ENCODE assay signal across 8 mouse cellular contexts in the genomic region with DNA sequence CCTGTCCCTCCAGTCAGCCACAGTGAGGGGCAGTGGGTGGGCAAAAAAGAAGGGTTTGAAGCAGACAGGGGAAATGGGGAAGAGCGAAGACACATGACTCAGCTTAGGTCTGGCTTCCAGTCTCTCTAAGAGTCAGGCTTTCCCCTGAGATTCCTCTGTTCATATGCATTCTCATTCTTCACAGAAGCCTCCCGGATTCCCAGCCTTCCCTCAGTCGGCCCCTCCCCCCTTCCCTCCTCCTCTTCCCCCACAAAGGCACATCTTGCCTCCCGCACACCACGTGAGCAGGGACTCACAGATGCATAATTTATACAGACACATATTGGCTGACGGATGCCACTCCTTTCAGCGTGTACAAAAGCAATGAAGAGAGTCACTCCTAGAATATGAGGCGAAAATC.
A peak's percentile ranks its signal among the peaks of the same experiment; 100 is the strongest.
DNase-seq lines count a peak whose midpoint lies in the region; ATAC-seq and TF ChIP-seq lines count a peak whose summit lies in the region.

No protein-coding gene starts in this region.

- H3K9ac ChIP-seq in ES-E14 (ENCODE audit: insufficient read depth, low read depth, low read length, poor library complexity, severe bottlenecking), result peak overlapping the region; percentile 40; the same call in 1 of the 2 replicates
- peak overlapping the region; percentile 50 for H3K9ac ChIP-seq in forebrain, embryonic 15.5 days (replicated peaks)
- H3K9ac ChIP-seq in stomach, embryonic 15.5 days, result no peak overlapping the region

- ATAC-seq in forebrain, embryonic 15.5 days (replicated peaks), result peak; percentile 96
- ATAC-seq in stomach, embryonic 15.5 days (ENCODE audit: insufficient read depth, low FRiP score, low read depth), result peak; percentile 35; the same call in 1 of the 2 replicates

- WGBS in forebrain, embryonic 15.5 days, result 2% methylated on average over 8 of the region's 8 CpGs
- 3% methylated on average over 8 of the region's 8 CpGs for WGBS in stomach, embryonic 15.5 days

- in situ Hi-C loops in ES-E14 (cut with MboI; ENCODE audit: low sequenced_read_pairs in 2 of 2, unreplicated experiment in 2 of 2), result no loop called here

- H3K4me2 ChIP-seq in forebrain, embryonic 15.5 days (replicated peaks), result peak overlapping the region; percentile 43
- peak overlapping the region; percentile 51 for H3K4me2 ChIP-seq in stomach, embryonic 15.5 days

- H3K4me1 ChIP-seq in ES-E14 (ENCODE audit: control insufficient read depth in 2 of 2, insufficient read depth in 2 of 2, low read length in 2 of 2, poor library complexity in 1 of 2), result peaks cover 14 to 16% of the 10 kb centered on the region in 2 experiments
- peaks cover 35% of the 10 kb centered on the region for H3K4me1 ChIP-seq in forebrain, embryonic 15.5 days
- peaks cover 9% of the 10 kb centered on the region; the same call in 1 of the 2 replicates for H3K4me1 ChIP-seq in stomach, embryonic 15.5 days

- peak; percentile 4 for DNase-seq in cerebellum, adult 9-10 months
- no peak for DNase-seq in cerebellum, adult 11 months
- DNase-seq in ES-E14 (ENCODE audit: low read depth, low spot score), result peak; percentile 89
- peak; percentile 85 for DNase-seq in layer of hippocampus, adult 9-11 months
- DNase-seq in lung, postnatal 36 days, result peak; percentile 6
- DNase-seq in spleen, postnatal 36 days (ENCODE audit: low spot score in 2 of 2), result no peak

- H3K4me3 ChIP-seq in ES-E14 (ENCODE audit: insufficient read depth in 1 of 2, low read depth in 1 of 2, low read length in 2 of 2, poor library complexity in 1 of 2, severe bottlenecking in 1 of 2), result peak overlapping the region in 1 of 2 experiments; percentile 19; a peak in 1 of 4 replicates
- peak overlapping the region; percentile 21 for H3K4me3 ChIP-seq in forebrain, embryonic 15.5 days
- H3K4me3 ChIP-seq in stomach, embryonic 15.5 days (replicated peaks), result peak overlapping the region; percentile 12; the same call in 1 of the 2 replicates

- no peaks in the 10 kb centered on the region for H3K9me3 ChIP-seq in ES-E14 (ENCODE audit: control insufficient read depth, insufficient read depth, low read depth, low read length)
- H3K9me3 ChIP-seq in forebrain, embryonic 15.5 days, result no peaks in the 10 kb centered on the region
- no peaks in the 10 kb centered on the region for H3K9me3 ChIP-seq in stomach, embryonic 15.5 days

- no peaks in the 10 kb centered on the region for H3K27me3 ChIP-seq in forebrain, embryonic 15.5 days
- H3K27me3 ChIP-seq in stomach, embryonic 15.5 days (replicated peaks), result no peaks in the 10 kb centered on the region

- no peaks in the 10 kb centered on the region for H3K36me3 ChIP-seq in ES-E14 (ENCODE audit: control insufficient read depth, insufficient read depth, low read length, poor library complexity, severe bottlenecking)
- no peaks in the 10 kb centered on the region for H3K36me3 ChIP-seq in forebrain, embryonic 15.5 days
- no peaks in the 10 kb centered on the region for H3K36me3 ChIP-seq in stomach, embryonic 15.5 days

- H3K27ac ChIP-seq in ES-E14 (ENCODE audit: insufficient read depth, low read depth, low read length, poor library complexity, severe bottlenecking), result peak overlapping the region; percentile 92
- H3K27ac ChIP-seq in forebrain, embryonic 15.5 days (replicated peaks), result peak overlapping the region; percentile 99
- H3K27ac ChIP-seq in stomach, embryonic 15.5 days, result no peak overlapping the region

TF ChIP-seq in ES-E14, 5 proteins besides CTCF, POLR2A, EP300 and RAD21:
- TF ChIP-seq HCFC1 (IDR thresholded peaks at IDR 0.05; ENCODE audit: borderline replicate concordance, insufficient read depth, low read length) (no peak), MAFK (IDR thresholded peaks at IDR 0.05; ENCODE audit: insufficient read depth, low read depth, low read length) (peak; percentile 58; the same call in 1 of the 2 replicates), ZC3H11A (IDR thresholded peaks at IDR 0.05; ENCODE audit: borderline replicate concordance, low read depth, low read length) (no peak)

Comparison
In these comparisons a context has a peak if more than half of its experiments do, and no peak if none do; other contexts are left out.
1. DNase-seq: peak in cerebellum, adult 9-10 months (single experiment), ES-E14 (single experiment), layer of hippocampus, adult 9-11 months (single experiment) and lung, postnatal 36 days (single experiment); none in cerebellum, adult 11 months (single experiment) and spleen, postnatal 36 days (0 of 2).